Mouse (Mus musculus) bone marrow, adult 2 months (tissue): Measurements from ENCODE around the gene Nmnat3. TPM values are rescaled to one million over a fixed set of nuclear protein-coding genes. Genes with fewer than 3 reads are reported as not detected.
"Not testable (repeated sequence)": the region's sequence is repeated elsewhere in the genome, so short reads cannot be mapped to it uniquely, and the experiment has no call there.

Experiments
- H3K27ac ChIP-seq: fragments of 200-500 bp; 2 replicates; pipeline ENCODE4 v1.5.1; 2012; ENCODE audit warnings: low read depth, mild to moderate bottlenecking, control low read depth, inconsistent platforms, low read length; ENCODE audit not compliant: control insufficient read depth, poor library complexity, insufficient read depth
- H3K4me1 ChIP-seq: fragments of 200-500 bp; 2 replicates; pipeline ENCODE4 v1.6.1; 2011; ENCODE audit warnings: low read length; ENCODE audit not compliant: control insufficient read depth, insufficient read depth
- H3K4me3 ChIP-seq: fragments of 200-500 bp; replicated peaks from 2 replicates; pipeline ENCODE3; 2011; ENCODE audit warnings: mild to moderate bottlenecking, low read depth, low read length, control low read depth; ENCODE audit not compliant: control insufficient read depth
- CTCF ChIP-seq: fragments of 200-500 bp; IDR thresholded peaks from 2 replicates; pipeline ENCODE4 v1.5.1; 2011; ENCODE audit warnings: low read length, control low read depth; ENCODE audit not compliant: control insufficient read depth, insufficient read depth
- POLR2A ChIP-seq: fragments of 200-500 bp; IDR thresholded peaks from 2 replicates; pipeline ENCODE4 v1.6.1; 2011; ENCODE audit warnings: low read depth, mild to moderate bottlenecking, control low read depth, low read length, borderline replicate concordance; ENCODE audit not compliant: control insufficient read depth
- WGBS: fragments of 180-500 bp; shearing (Covaris S2); methylation state at CpG from one replicate; pipeline ENCODE4 v1.1.7; 2018; 5-methylcytosine and 5-hydroxymethylcytosine counted together
- polyA plus RNA-seq: library from polyadenylated mRNA; stranded (reverse); fragments of >200 nt; gene quantifications from 2 replicates; pipeline ENCODE4 v1.2.4, GENCODE M21; 2011; ENCODE audit warnings: low replicate concordance; ENCODE audit not compliant: missing spikeins, insufficient read depth, insufficient read length

Gene Nmnat3
- polyA plus RNA-seq, result 18.9 and 24.2 TPM in 2 replicates

DNA sequence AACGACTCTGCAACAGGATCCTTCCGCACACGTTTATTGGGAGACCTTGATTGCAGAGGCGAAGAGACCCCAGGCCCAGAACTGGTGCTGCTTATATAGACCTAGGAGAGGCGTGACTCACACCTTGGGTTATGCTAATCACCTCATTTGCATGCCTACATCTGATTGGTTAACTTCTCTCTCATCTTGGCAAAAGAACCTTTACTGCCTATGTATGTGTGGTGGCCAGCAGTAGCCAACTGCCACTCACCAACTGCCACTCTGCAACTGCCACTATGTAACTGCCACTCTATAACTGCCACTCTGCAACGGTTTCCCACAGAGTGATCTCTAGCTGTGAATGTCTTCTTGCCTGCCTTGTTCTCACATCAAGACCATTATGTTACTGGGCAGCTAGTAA, at the start of gene Nmnat3:
Nmnat3 (plus strand) TSS at position 301 of the 400 bp plus-strand sequence.
- 71% methylated on average over 6 of the region's 6 CpGs for WGBS
- H3K27ac ChIP-seq, H3K4me3 ChIP-seq, H3K4me1 ChIP-seq: not testable (repeated sequence)

DNA sequence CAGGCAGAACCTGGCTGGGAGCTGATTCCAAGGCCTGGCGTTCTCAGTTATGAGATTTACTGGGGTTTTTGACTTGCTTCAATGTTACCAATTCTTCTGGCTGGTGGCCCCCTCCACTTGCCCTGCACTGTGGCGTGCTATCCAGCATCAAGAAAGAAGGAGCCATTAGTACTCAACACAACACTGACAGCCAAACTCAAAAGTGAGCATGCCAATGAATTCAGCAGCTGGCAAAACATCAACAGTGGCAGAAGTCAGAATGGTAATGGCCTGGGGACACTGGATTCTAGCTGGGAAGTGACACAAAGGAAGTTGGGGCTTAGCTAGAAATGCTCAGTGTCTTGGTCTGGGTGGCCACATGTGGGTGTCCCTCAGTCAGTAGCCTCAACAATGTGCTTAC, 43.8 kb upstream of the Nmnat3 start:
- TF ChIP-seq POLR2A (no peak), CTCF (no peak)
- no peaks in the 10 kb centered on the region for H3K4me1 ChIP-seq
- H3K4me3 ChIP-seq, result no peak overlapping the region
- H3K27ac ChIP-seq, result no peak overlapping the region
- 67% methylated on average over 2 of the region's 2 CpGs for WGBS

- Histone ChIP-seq H3K4me1 (no peaks in the 10 kb centered on the region), H3K4me3 (no peak overlapping the region), H3K27ac (no peak overlapping the region)
- 45% methylated on average over 2 of the region's 2 CpGs for WGBS
- TF ChIP-seq CTCF (no peak), POLR2A (no peak)
Measured at GRCm38 (mm10) chr9:98244223-98244622, 43.0 kb upstream of the Nmnat3 start.

DNA sequence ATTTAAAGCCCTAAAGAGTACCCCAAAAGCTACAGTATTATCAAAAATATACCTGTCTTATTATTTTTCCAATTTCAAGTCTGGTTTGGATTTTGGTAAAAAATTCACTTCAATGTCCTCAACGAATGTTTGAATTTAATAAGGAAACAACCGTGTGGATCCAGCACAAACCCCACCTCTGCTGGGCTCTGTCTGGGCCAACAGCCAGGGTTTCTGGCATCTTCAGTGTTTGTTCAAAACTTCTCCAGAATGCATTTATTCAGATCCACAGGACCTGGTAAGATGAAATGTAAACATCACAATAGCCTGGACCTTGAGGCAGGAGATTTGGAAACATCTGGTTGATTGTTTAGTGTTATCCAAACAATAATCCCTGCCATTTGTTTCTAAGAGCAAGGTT, 42.0 kb upstream of the Nmnat3 start:
- Histone ChIP-seq H3K27ac (no peak overlapping the region), H3K4me1 (no peaks in the 10 kb centered on the region), H3K4me3 (no peak overlapping the region)
- WGBS, result 69% methylated on average over 2 of the region's 2 CpGs
- TF ChIP-seq CTCF (no peak), POLR2A (no peak)

GRCm38 (mm10) chr9:98246351-98246750, 40.9 kb upstream of the Nmnat3 start:
- 86% methylated on average over 1 of the region's 1 CpGs for WGBS
- no peak overlapping the region for H3K27ac ChIP-seq
- TF ChIP-seq POLR2A, result no peak
- no peaks in the 10 kb centered on the region for H3K4me1 ChIP-seq
- no peak overlapping the region for H3K4me3 ChIP-seq

DNA sequence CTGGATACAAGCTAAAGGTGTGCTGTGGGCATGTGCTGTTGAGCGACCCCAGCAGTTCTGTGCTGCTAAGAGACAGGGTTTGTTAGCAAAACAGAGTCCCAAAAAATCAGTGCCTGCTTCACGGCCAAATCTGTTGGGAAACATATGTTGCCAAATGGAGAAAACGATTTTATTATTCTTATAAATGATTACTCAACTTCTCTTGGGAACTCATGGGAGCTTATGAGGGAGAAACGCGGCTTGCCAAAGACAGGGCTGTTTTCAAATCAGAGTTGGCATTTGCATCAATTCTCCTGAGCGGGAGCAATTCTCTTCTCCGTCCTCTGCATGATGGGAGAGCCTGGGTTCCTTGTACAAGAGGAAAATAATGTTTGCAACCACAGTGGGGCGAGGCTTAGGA, 27.0 kb upstream of the Nmnat3 start:
- 74% methylated on average over 8 of the region's 8 CpGs for WGBS
- TF ChIP-seq POLR2A (no peak), CTCF (no peak)
- Histone ChIP-seq H3K4me1 (no peaks in the 10 kb centered on the region), H3K4me3 (no peak overlapping the region), H3K27ac (no peak overlapping the region)

GRCm38 (mm10) chr9:98261461-98262011, 25.7 kb upstream of the Nmnat3 start:
- TF ChIP-seq CTCF (no peak), POLR2A (no peak)
- H3K27ac ChIP-seq, result no peak overlapping the region
- no peak overlapping the region for H3K4me3 ChIP-seq
- WGBS, result 85% methylated on average over 1 of the region's 1 CpGs
- no peaks in the 10 kb centered on the region for H3K4me1 ChIP-seq

GRCm38 (mm10) chr9:98264916-98265315, 22.3 kb upstream of the Nmnat3 start:
- no peak for TF ChIP-seq CTCF
- no peak for TF ChIP-seq POLR2A
- 75% methylated on average over 5 of the region's 5 CpGs for WGBS
- H3K4me1 ChIP-seq, result no peaks in the 10 kb centered on the region
- H3K27ac ChIP-seq, result no peak overlapping the region
- no peak overlapping the region for H3K4me3 ChIP-seq

GRCm38 (mm10) chr9:98272734-98273133, 14.5 kb upstream of the Nmnat3 start:
- Histone ChIP-seq H3K4me3 (no peak overlapping the region), H3K27ac (no peak overlapping the region), H3K4me1 (no peaks in the 10 kb centered on the region)
- WGBS, result 64% methylated on average over 5 of the region's 5 CpGs
- TF ChIP-seq CTCF (no peak), POLR2A (no peak)

DNA sequence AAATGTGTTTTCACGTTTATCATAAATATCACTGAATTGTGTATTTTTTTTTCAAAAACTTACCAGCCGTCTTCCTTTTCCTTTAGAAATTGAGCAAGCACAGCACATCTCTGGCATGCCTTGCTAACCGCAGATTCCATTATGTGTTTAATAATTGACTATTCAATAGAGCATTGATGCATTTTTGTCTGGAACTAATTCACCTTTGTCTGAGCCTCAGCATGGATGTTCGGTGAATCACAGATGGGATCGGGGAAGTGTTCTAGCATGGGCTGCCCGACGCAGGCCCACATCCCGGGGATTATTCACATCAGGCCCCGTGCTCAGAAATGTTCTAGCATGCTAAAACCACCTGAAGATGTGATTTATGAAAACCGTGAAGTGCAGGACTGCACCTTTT, 12.2 kb upstream of the Nmnat3 start:
- WGBS, result 87% methylated on average over 10 of the region's 10 CpGs
- Histone ChIP-seq H3K4me3 (no peak overlapping the region), H3K27ac (no peak overlapping the region), H3K4me1 (no peaks in the 10 kb centered on the region)
- TF ChIP-seq POLR2A (no peak), CTCF (no peak)
